Mouse (Mus musculus) large intestine, adult 2 months (tissue): Measurements from ENCODE around the gene Olfr490. TPM values are rescaled to one million over a fixed set of nuclear protein-coding genes. Genes with fewer than 3 reads are reported as not detected.

ENCODE experiments used
- DNase-seq: peaks from one replicate; pipeline ENCODE4 v3.0.0-alpha.2; 2012; ENCODE audit warnings: low read depth, low spot score
- WGBS: fragments of 180-500 bp; shearing (Covaris S2); methylation state at CpG from one replicate; pipeline ENCODE4 v1.1.7; 2018; 5-methylcytosine and 5-hydroxymethylcytosine counted together
- polyA plus RNA-seq: library from polyadenylated mRNA; depleted of rRNA; stranded (reverse); fragments of >200 nt; gene quantifications from 2 replicates; pipeline ENCODE4 v1.2.3, GENCODE M21; 2012; rRNA removed

Olfr490 gene
- not detected in 2 replicates for polyA plus RNA-seq

DNA sequence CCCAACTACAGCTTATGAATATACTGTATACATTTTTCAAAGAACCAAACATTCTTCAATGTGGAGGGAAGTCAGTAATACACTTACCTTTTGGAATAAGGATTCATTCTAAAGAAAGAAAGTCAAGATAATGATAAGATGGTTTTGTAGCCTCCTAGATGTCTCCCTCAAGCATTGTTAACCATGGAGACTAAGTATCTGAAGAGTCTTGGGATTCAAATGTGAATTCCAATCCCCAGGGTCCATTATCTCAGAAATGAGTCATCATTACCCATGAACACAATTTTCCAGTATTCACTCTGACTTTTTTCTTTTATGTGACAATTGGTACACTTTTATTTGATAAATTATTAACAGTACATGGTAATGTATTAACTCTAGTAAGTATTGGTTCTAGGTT is at the start of gene Olfr490:
TSS of gene Olfr490 (minus strand) at position 101 of the 400 bp plus-strand sequence.
- no peak for DNase-seq

DNA sequence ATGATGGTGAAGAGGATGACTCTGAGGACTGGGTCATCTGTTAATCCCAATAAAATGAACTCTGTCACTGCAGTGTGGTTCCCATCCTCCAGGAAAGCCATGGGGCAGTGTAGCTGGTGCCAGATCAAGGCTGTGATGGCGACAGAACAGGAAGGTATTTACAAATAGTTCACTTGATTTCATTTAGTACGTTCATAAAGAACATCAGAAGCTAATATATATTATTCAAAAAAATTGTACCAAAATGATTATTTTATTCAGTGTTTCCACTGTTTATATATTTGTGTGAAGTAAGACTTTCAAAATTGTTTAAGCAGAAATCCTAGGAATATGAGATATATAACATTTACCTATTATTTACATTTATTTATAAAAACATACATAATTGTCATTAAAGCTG is 34.8 kb upstream of the Olfr490 start, which contains the start of gene Olfr492:
TSS of gene Olfr492 (minus strand) at position 101 of the 400 bp plus-strand sequence.
- no peak for DNase-seq
- WGBS = 69% methylated on average over 2 of the region's 2 CpGs

DNA sequence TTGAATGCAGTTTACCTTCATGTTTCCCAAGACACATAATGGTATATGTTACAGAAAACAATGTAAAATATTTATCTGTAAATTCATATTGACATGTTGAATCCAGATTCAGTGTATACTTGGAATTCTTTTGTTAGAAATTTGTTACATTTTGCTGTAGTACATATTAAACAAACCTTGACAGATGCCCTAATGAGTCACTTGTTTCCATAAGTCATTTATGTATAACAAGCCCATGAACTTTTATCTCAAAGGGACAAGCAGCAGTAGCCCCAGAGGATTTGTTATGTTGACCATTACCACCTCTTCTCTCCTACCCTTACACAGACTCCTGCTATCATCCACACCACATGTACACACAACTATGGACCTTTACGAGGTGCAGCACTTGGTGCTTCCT is 24.4 kb upstream of the Olfr490 start, which contains the start of gene Olfr491:
TSS of gene Olfr491 (plus strand) at position 301 of the 400 bp plus-strand sequence.
- DNase-seq = no peak
- WGBS = 33% methylated on average over 1 of the region's 1 CpGs

DNA sequence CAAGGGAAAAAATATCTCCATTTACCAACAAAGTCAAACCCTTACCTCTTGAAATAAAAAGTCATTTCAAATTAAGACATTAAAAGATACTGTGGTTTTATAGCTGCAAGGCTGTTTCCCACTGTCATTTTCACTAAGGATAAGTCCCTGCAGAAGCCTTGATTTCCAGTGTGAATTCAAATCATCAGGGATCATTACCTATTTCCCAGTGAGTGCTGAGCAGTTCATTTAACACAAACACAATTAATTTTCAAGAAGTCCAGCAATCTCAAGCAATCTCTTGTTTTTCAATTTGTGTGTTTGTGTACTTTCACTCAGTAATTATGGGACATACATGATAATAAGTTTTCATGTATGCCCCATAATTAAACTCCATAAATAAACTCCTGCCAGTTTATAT is 30.5 kb downstream of the Olfr490 start, which contains the start of gene Olfr488:
TSS of gene Olfr488 (minus strand) at position 101 of the 400 bp plus-strand sequence.
- DNase-seq = no peak

Other genes with a start within 250 kb of the Olfr490 start
- gene Olfr479, start 238.2 kb downstream of the Olfr490 start, polyA plus RNA-seq = not detected in 2 replicates
- gene Olfr480, start 221.6 kb downstream of the Olfr490 start, polyA plus RNA-seq = not detected in 2 replicates
- gene Olfr481, start 209.1 kb downstream of the Olfr490 start, polyA plus RNA-seq = not detected in 2 replicates
- gene Olfr482, start 191.3 kb downstream of the Olfr490 start, polyA plus RNA-seq = not detected in 2 replicates
- not detected in 2 replicates for gene Olfr483, start 188.1 kb downstream of the Olfr490 start, polyA plus RNA-seq
- gene Olfr484, start 161.5 kb downstream of the Olfr490 start, polyA plus RNA-seq = not detected in 2 replicates
- not detected in 2 replicates for gene Olfr485, start 129.1 kb downstream of the Olfr490 start, polyA plus RNA-seq
- not detected in 2 replicates for gene Olfr486, start 116.2 kb downstream of the Olfr490 start, polyA plus RNA-seq
- gene Olfr487, start 74.3 kb downstream of the Olfr490 start, polyA plus RNA-seq = not detected in 2 replicates
- gene Olfr488, start 30.6 kb downstream of the Olfr490 start, polyA plus RNA-seq = not detected in 2 replicates
- not detected in 2 replicates for gene Olfr491, start 24.5 kb upstream of the Olfr490 start, polyA plus RNA-seq
- gene Olfr492, start 34.7 kb upstream of the Olfr490 start, polyA plus RNA-seq = not detected in 2 replicates
- gene Olfr493, start 58.0 kb upstream of the Olfr490 start, polyA plus RNA-seq = not detected in 2 replicates
- gene Olfr494, start 76.4 kb upstream of the Olfr490 start, polyA plus RNA-seq = not detected in 2 replicates
- gene Olfr495, start 104.2 kb upstream of the Olfr490 start, polyA plus RNA-seq = not detected in 2 replicates
- not detected in 2 replicates for gene Olfr497, start 131.5 kb upstream of the Olfr490 start, polyA plus RNA-seq
- gene Olfr498, start 176.4 kb upstream of the Olfr490 start, polyA plus RNA-seq = not detected in 2 replicates
- gene Olfr502, start 236.1 kb upstream of the Olfr490 start, polyA plus RNA-seq = not detected in 2 replicates